Mouse (Mus musculus) heart, embryonic 15.5 days (tissue): ENCODE measurements around the gene Met. TPM values are rescaled to one million over a fixed set of nuclear protein-coding genes. Genes with fewer than 3 reads are reported as not detected.

Experiments used
- ATAC-seq: fragments of 200-750 bp; cut with Nextera tagmentation; replicated peaks from 2 replicates; pipeline ENCODE4 v1.8.0; 2017; ENCODE audit warnings: low read depth, moderate TSS enrichment; ENCODE audit not compliant: insufficient number of reproducible peaks, insufficient read depth, low FRiP score
- H3K27ac ChIP-seq: fragments of 300-500 bp; sonication (generic); 2 replicates; pipeline ENCODE4 v1.5.1; 2015; ENCODE audit warnings: mild to moderate bottlenecking, inconsistent platforms
- H3K27me3 ChIP-seq: fragments of 300-500 bp; sonication (generic); 2 replicates; pipeline ENCODE4 v1.6.1; 2015; ENCODE audit warnings: inconsistent platforms
- H3K36me3 ChIP-seq: fragments of 300-500 bp; sonication (generic); 2 replicates; pipeline ENCODE4 v1.6.1; 2015; ENCODE audit warnings: mild to moderate bottlenecking, inconsistent platforms
- H3K4me1 ChIP-seq: fragments of 300-500 bp; sonication (generic); replicated peaks from 2 replicates; pipeline ENCODE4 v1.6.1; 2015; ENCODE audit warnings: inconsistent platforms
- H3K4me2 ChIP-seq: fragments of 300-500 bp; sonication (generic); 2 replicates; pipeline ENCODE4 v1.6.1; 2015; ENCODE audit warnings: inconsistent platforms, mild to moderate bottlenecking, moderate library complexity
- H3K4me3 ChIP-seq: fragments of 300-500 bp; sonication (generic); 2 replicates; pipeline ENCODE4 v1.5.1; 2015; ENCODE audit warnings: mild to moderate bottlenecking, inconsistent platforms
- H3K9ac ChIP-seq: fragments of 300-500 bp; sonication (generic); 2 replicates; pipeline ENCODE4 v1.6.1; 2015; ENCODE audit warnings: mild to moderate bottlenecking, inconsistent platforms
- H3K9me3 ChIP-seq: fragments of 300-500 bp; sonication (generic); replicated peaks from 2 replicates; pipeline ENCODE4 v1.6.1; 2016; ENCODE audit warnings: inconsistent platforms
- WGBS: fragments of 180-500 bp; shearing (Covaris S2); methylation state at CpG from one replicate; pipeline ENCODE4 v1.1.7; 2015; ENCODE audit warnings: mixed read lengths; 5-methylcytosine and 5-hydroxymethylcytosine counted together
- polyA plus RNA-seq: library from polyadenylated mRNA; unstranded; fragments of >200 nt; fragmentation: Nextera tagmentation; extraction: Ambion mirVana; gene quantifications from 2 replicates; pipeline ENCODE4 v1.2.1, GENCODE M21; 2015

Met gene
- polyA plus RNA-seq, 1 experiment from 2014 or later: 1.9 TPM

DNA sequence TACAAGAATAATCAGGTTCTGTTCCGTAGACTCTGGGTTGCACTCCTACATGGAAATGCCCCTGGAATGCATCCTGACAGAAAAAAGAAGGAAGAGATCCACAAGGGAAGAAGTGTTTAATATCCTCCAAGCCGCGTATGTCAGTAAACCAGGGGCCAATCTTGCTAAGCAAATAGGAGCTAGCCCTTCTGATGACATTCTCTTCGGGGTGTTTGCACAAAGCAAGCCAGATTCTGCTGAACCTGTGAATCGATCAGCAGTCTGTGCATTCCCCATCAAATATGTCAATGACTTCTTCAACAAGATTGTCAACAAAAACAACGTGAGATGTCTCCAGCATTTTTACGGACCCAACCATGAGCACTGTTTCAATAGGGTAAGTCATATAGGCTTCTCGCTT is 28.5 kb downstream of the Met start:
- no peaks in the 10 kb centered on the region for H3K36me3 ChIP-seq
- H3K9ac ChIP-seq: no peak overlapping the region
- H3K9me3 ChIP-seq: no peaks in the 10 kb centered on the region
- no peak overlapping the region for H3K4me2 ChIP-seq
- no peaks in the 10 kb centered on the region for H3K27me3 ChIP-seq
- no peak overlapping the region for H3K27ac ChIP-seq
- 85% methylated on average over 8 of the region's 8 CpGs for WGBS
- no peak overlapping the region for H3K4me3 ChIP-seq
- ATAC-seq: no peak
- H3K4me1 ChIP-seq: peaks cover 7% of the 10 kb centered on the region; the same call in 1 of the 2 replicates

DNA sequence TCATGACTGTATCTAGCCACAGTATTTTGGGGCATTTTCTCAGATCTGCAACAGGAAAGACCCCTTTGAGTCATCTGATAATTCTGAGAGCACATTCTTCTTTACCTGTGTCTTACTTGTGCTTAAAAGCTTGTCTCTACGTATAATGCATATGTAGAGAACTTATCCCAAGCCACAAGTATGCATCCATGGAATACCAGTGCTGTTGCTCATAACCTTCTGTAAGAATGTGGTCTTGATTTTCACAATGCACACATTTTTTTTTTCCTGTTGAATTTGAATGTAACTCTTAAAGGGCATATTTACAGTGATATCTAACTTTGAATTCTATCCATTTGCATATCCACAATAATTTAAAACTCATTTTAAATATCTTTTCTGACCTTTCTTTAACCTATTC is 31.8 kb downstream of the Met start:
- Histone ChIP-seq H3K4me1 (peaks cover 7% of the 10 kb centered on the region; the same call in 1 of the 2 replicates), H3K4me2 (no peak overlapping the region), H3K9ac (no peak overlapping the region), H3K27me3 (no peaks in the 10 kb centered on the region), H3K9me3 (no peaks in the 10 kb centered on the region), H3K36me3 (no peaks in the 10 kb centered on the region), H3K27ac (no peak overlapping the region), H3K4me3 (no peak overlapping the region)
- 89% methylated on average over 1 of the region's 1 CpGs for WGBS
- ATAC-seq: no peak

DNA sequence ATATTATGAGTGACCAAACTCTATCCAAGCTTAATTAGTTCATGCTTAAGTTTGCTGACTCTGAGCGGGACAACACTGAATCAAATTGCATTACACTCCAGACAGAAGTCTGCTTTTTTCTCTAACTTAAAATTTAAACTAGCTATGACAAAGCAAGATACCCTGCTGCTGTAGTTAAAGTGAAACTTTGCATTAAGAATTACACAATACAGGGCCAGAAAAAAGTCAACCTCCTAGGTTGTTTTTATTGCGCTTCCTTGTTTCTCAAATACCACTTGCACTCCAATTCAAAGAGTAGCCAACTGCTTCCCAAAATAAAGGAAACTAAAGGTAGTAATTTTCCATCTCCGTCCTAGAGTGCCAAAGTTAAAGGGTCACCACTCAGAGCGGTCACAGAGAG is 33.8 kb downstream of the Met start:
- no peak overlapping the region for H3K9ac ChIP-seq
- H3K4me3 ChIP-seq: no peak overlapping the region
- no peaks in the 10 kb centered on the region for H3K36me3 ChIP-seq
- 77% methylated on average over 4 of the region's 4 CpGs for WGBS
- H3K4me1 ChIP-seq: peaks cover 4% of the 10 kb centered on the region; the same call in 1 of the 2 replicates
- H3K27me3 ChIP-seq: no peaks in the 10 kb centered on the region
- H3K9me3 ChIP-seq: no peaks in the 10 kb centered on the region
- no peak for ATAC-seq
- H3K4me2 ChIP-seq: no peak overlapping the region
- H3K27ac ChIP-seq: no peak overlapping the region

DNA sequence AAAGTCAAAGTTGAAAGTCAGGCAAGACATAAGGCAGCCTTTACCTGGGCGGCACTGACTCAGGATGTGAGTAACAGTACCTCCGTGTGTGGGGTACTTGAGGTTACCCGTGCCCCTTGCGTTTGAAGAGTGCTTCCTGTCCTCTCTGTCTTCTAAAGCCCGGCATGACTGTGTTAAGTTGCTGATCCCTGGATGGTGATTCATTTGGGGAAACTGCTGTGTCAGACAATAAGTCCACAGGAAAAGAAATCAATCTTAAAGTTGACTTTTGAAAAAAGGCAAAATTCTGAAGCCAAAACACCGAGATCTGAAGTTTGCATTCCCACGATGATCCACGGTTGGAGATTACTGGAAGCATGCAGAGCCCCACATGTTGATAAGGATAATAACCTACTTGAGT is 35.2 kb downstream of the Met start:
- Histone ChIP-seq H3K27me3 (no peaks in the 10 kb centered on the region), H3K4me2 (no peak overlapping the region), H3K4me1 (peaks cover 4% of the 10 kb centered on the region; the same call in 1 of the 2 replicates), H3K27ac (no peak overlapping the region), H3K36me3 (no peaks in the 10 kb centered on the region), H3K9me3 (no peaks in the 10 kb centered on the region), H3K9ac (no peak overlapping the region), H3K4me3 (no peak overlapping the region)
- no peak for ATAC-seq
- 51% methylated on average over 8 of the region's 8 CpGs for WGBS

DNA sequence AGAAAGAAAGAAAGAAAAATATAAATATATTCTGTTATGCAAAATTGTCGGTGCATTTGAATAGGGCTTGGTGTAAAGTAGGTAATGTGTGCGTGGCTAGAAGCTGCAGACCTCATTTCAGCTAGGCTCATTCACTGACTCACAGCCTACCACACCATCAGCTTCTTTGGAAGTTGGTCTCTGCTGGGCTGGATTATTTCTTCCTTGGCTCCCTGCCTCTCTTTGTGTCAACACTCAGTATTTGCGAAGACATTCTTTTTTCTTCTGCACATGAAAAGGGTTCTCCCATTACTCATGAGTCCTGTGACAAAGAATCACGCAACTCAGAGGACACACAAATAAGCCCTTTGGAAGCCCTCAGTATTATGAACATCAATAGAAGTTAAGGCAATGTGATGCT is 37.8 kb downstream of the Met start:
- Histone ChIP-seq H3K9me3 (no peaks in the 10 kb centered on the region), H3K36me3 (no peaks in the 10 kb centered on the region), H3K4me2 (no peak overlapping the region), H3K27me3 (no peaks in the 10 kb centered on the region), H3K9ac (no peak overlapping the region), H3K4me3 (no peak overlapping the region), H3K4me1 (no peaks in the 10 kb centered on the region), H3K27ac (no peak overlapping the region)
- 78% methylated on average over 4 of the region's 4 CpGs for WGBS
- no peak for ATAC-seq

DNA sequence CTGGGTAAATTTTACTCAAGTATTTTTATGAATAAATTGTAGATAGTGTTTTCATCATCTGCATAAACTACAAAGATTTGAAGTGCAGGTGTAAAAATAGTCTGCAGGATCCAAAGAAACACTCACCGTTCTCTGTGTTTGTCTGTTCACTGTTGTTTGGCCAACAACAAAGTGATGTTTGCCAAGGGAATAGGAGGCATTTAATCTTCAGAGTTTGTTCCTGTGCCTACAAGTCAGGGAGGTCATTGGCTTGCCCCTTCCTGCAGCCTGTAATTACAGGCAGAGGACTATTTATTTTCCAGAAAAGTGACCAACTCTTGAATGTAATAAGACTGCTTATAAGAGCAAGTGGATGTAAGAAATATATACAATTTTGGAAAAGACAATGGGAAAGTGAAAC is 38.7 kb downstream of the Met start:
- H3K9me3 ChIP-seq: no peaks in the 10 kb centered on the region
- no peak overlapping the region for H3K4me3 ChIP-seq
- 57% methylated on average over 1 of the region's 1 CpGs for WGBS
- no peak overlapping the region for H3K4me2 ChIP-seq
- H3K36me3 ChIP-seq: no peaks in the 10 kb centered on the region
- H3K9ac ChIP-seq: no peak overlapping the region
- ATAC-seq: no peak
- H3K4me1 ChIP-seq: no peaks in the 10 kb centered on the region
- H3K27ac ChIP-seq: no peak overlapping the region
- no peaks in the 10 kb centered on the region for H3K27me3 ChIP-seq

DNA sequence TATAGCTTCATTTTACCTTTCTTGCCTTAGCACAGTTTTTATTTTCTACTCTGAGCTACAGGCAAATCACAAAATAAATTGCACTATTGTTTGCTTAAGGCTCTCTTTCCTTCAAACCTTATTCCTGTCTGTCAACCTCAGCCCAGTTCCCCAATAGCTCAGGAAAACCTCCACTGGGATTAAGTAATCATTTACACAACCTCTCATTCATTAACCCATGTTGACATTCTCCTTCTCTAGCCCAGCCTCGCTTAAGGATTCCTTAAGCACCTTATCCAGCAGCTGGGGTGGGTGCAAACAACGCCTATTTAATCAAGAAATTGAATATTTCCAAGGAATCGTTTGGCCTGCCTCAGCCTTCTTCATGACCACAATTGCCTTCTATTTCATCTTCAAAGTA is 40.1 kb downstream of the Met start:
- Histone ChIP-seq H3K9me3 (no peaks in the 10 kb centered on the region), H3K4me2 (no peak overlapping the region), H3K36me3 (no peaks in the 10 kb centered on the region), H3K27ac (no peak overlapping the region), H3K4me1 (no peaks in the 10 kb centered on the region), H3K9ac (no peak overlapping the region), H3K4me3 (no peak overlapping the region), H3K27me3 (no peaks in the 10 kb centered on the region)
- 67% methylated on average over 3 of the region's 3 CpGs for WGBS
- ATAC-seq: no peak

DNA sequence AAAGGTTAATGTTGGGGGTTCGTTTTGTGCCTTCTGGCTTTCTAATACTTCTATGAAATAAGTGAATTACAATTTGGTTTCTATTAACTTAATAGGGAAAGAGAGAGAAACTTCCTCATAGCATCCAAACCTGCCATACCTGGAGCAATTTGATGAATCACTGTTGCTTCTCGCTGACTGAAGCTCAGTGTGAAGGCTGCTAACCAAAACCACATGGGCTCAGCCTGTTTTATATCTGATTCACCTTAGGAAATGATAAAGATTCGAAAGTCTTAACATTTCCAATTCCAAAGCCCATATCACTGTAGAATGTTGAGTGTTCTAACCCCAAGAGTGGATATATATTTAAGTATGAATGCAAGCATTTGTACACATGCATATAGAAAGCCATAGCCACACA is 41.9 kb downstream of the Met start:
- no peak for ATAC-seq
- Histone ChIP-seq H3K4me2 (no peak overlapping the region), H3K27me3 (no peaks in the 10 kb centered on the region), H3K27ac (no peak overlapping the region), H3K9ac (no peak overlapping the region), H3K4me1 (no peaks in the 10 kb centered on the region), H3K36me3 (no peaks in the 10 kb centered on the region), H3K4me3 (no peak overlapping the region), H3K9me3 (no peaks in the 10 kb centered on the region)
- WGBS: 70% methylated on average over 3 of the region's 3 CpGs

DNA sequence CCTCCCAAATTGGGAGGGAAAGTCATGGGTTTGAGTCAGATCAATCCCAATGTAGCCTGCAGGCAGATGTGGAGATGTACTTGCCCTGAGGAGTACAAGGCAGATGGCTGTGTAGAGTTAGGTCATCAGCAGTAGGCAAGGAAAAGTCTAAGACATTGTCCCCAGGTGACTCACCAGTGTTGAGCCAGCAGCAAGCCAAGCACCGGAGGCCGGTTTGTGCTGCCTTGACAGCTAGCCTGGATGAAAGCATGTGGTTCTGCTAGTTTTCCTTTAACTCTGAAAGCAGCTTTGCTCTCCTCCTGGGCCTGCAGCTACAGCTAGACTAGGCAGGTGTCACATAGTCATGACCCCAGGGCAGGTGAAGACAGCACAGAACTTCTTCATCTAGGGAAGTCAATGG is 43.2 kb downstream of the Met start:
- Histone ChIP-seq H3K9me3 (no peaks in the 10 kb centered on the region), H3K4me1 (no peaks in the 10 kb centered on the region), H3K27me3 (no peaks in the 10 kb centered on the region), H3K27ac (no peak overlapping the region), H3K9ac (no peak overlapping the region), H3K36me3 (no peaks in the 10 kb centered on the region), H3K4me2 (no peak overlapping the region), H3K4me3 (no peak overlapping the region)
- 82% methylated on average over 2 of the region's 2 CpGs for WGBS
- no peak for ATAC-seq

DNA sequence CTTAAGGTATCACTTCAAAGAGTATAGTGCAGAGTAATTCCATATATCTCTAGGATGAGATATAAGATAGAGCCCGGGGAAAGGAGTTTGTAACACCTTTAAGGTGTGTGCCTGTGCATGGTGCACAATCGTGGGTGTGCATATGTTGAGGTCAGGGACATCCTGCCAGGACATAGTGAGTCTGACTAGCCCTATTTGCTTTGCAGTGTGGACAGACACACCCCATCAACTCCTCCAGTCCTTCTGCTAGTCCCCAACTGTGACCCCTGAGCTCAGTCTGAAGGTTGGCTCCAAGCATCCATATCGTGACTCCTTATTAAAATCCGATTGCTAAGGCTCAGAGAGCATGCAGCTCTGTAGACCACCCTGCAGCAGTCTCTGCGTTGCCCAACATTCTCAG is 44.6 kb downstream of the Met start:
- Histone ChIP-seq H3K27ac (no peak overlapping the region), H3K4me3 (no peak overlapping the region), H3K4me1 (no peaks in the 10 kb centered on the region), H3K9ac (no peak overlapping the region), H3K9me3 (no peaks in the 10 kb centered on the region), H3K36me3 (no peaks in the 10 kb centered on the region), H3K27me3 (no peaks in the 10 kb centered on the region), H3K4me2 (no peak overlapping the region)
- 47% methylated on average over 5 of the region's 5 CpGs for WGBS
- no peak for ATAC-seq

DNA sequence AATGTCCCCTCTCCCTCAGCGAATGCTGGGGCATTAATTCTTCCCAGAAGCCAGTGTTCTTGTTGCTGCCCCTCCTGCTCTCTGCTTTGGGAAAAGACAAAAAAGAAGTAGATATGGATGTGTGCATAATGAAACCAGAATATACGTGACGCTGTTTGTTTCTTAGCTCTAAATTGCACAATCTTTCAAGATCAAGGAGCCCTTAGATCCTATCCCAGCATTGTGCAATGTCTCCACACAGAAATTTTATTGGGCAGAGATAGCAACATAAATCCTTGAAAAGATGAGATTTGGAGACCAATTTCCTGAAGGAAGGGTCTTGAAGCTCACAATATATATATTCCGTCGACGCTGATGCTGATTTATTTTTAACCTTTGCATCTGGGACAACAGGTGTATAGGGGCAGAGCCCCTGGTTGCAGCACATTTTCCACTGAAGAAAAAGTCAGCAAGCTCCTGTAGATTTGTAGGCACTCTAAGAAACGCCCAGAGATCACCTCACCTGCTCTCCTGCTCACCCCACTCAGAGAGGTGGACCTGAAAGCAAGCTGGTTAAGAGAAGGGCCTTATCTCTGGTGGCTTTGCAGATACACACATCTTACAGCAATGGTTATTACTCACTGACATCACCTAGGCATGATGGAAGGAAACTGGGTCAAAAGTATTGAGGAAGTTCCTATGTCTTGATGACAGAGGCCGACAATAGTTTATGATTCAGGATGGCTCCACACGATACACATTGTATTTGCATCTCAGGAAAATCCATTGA is 45.2 kb downstream of the Met start:
- H3K36me3 ChIP-seq: no peaks in the 10 kb centered on the region
- H3K4me2 ChIP-seq: no peak overlapping the region
- no peaks in the 10 kb centered on the region for H3K4me1 ChIP-seq
- ATAC-seq: no peak
- H3K9ac ChIP-seq: no peak overlapping the region
- H3K27me3 ChIP-seq: no peaks in the 10 kb centered on the region
- H3K4me3 ChIP-seq: no peak overlapping the region
- no peak overlapping the region for H3K27ac ChIP-seq
- no peaks in the 10 kb centered on the region for H3K9me3 ChIP-seq
- 72% methylated on average over 9 of the region's 9 CpGs for WGBS

DNA sequence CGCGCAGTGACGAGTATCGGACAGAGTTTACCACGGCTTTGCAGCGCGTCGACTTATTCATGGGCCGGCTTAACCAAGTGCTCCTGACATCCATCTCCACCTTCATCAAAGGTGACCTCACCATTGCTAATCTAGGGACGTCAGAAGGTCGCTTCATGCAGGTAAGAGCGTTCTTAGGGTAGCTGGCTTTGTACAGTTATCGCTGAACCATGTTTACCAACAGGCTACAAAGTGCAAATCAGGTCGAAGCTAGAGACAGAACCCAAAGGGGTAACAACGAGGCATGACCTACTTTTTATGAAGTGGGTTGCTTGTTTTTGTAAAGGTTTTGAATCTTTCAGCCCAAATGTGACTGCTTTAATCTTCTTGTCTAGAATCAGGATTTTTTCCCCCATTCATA is 49.8 kb downstream of the Met start:
- no peak overlapping the region for H3K4me3 ChIP-seq
- H3K27ac ChIP-seq: no peak overlapping the region
- no peaks in the 10 kb centered on the region for H3K9me3 ChIP-seq
- no peaks in the 10 kb centered on the region; the same call in 1 of the 2 replicates for H3K4me1 ChIP-seq
- H3K4me2 ChIP-seq: no peak overlapping the region
- no peak for ATAC-seq
- no peaks in the 10 kb centered on the region for H3K27me3 ChIP-seq
- 86% methylated on average over 15 of the region's 15 CpGs for WGBS
- no peak overlapping the region for H3K9ac ChIP-seq
- no peaks in the 10 kb centered on the region for H3K36me3 ChIP-seq
